Mouse (Mus musculus) heart, adult 2 months (tissue): ENCODE results near the gene Insm1.

Experiments
- CTCF ChIP-seq: fragments of 200-600 bp; IDR thresholded peaks from 2 replicates; pipeline ENCODE4 v1.8.1; 2022; ENCODE audit warnings: antibody characterized with exemption, mild to moderate bottlenecking, moderate library complexity
- EP300 ChIP-seq: fragments of 200-500 bp; IDR thresholded peaks from 2 replicates; pipeline ENCODE4 v1.6.1; 2011; ENCODE audit warnings: low read depth, low read length, control low read depth; ENCODE audit not compliant: insufficient read depth

DNA sequence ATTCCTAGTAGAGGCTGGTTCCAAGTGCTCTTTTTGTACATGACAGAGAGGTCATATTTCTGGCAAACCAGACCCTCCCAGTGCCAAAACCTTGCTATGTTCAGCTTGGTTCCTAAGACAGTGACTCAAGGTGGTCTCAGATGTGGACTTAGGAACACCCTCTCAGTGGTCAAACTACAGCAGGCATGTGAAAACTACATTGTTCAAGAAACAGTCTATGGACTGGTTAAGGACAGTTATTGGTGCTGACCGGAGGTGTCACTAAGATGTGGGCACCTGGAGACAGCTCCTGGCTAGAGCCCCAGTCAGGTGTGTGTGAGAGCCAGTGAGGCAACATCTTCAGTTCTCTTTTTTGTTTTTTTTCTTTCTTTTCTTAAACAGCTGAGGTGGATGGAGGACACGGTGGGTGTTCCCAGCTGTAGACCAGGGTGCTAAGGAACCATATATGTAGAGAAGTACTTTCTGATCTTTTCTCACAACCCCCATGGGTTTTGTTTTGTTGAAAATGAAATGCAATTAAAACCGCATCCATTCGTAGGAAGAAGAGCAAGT is 17.6 kb downstream of the Insm1 start:
- no peak for TF ChIP-seq EP300
- no peak for TF ChIP-seq CTCF
